Mouse (Mus musculus) cerebellum, adult 8-10 months (tissue): ENCODE results near the gene Sod2.
"Not testable (repeated sequence)": the region's sequence is repeated elsewhere in the genome, so short reads cannot be mapped to it uniquely, and the experiment has no call there.

Experiments
- DNase-seq: peaks from one replicate; pipeline ENCODE4 v3.0.0; 2022

Gene Sod2

DNA sequence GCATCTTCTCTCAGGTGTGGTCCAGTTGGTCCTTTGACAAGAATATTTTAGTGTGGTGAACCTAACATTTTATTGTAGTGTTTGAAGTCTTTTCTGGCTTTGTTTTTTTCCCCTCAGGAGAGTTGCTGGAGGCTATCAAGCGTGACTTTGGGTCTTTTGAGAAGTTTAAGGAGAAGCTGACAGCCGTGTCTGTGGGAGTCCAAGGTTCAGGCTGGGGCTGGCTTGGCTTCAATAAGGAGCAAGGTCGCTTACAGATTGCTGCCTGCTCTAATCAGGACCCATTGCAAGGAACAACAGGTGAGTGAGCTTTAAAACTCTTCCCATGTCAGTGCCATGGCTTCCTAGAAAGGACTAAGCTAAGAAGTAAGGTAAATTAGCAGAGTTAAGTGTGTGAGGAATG lies 6.7 kb downstream of the Sod2 start:
- DNase-seq, result no peak

DNA sequence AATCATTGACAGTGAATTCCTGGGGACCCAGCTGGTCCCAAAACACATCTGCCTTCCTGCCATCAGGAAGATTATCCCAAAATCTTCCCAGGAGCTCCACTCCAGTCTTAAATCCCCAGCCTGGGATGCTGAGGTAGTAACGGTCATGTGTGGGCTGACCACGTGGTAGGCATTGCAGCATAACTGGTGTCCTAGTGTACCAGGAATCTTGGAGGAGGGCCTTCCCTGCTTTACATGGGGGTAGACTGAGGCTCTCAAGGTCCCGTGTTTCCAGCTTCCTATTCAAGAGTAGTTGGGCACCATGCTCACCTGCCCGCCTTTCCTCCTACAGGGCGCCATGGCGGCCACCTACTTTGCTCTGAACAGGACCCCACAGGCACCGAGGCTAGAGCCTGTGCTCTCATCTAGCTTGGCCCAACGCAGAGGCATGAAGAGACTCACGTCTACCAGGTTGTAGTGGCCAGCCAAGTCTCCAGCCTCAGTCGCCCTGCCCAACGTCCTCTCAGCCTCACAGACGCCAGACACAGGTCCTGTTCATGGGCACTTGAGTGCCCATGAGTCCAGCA lies 30.1 kb downstream of the Sod2 start:
- DNase-seq, result not testable (repeated sequence)

DNA sequence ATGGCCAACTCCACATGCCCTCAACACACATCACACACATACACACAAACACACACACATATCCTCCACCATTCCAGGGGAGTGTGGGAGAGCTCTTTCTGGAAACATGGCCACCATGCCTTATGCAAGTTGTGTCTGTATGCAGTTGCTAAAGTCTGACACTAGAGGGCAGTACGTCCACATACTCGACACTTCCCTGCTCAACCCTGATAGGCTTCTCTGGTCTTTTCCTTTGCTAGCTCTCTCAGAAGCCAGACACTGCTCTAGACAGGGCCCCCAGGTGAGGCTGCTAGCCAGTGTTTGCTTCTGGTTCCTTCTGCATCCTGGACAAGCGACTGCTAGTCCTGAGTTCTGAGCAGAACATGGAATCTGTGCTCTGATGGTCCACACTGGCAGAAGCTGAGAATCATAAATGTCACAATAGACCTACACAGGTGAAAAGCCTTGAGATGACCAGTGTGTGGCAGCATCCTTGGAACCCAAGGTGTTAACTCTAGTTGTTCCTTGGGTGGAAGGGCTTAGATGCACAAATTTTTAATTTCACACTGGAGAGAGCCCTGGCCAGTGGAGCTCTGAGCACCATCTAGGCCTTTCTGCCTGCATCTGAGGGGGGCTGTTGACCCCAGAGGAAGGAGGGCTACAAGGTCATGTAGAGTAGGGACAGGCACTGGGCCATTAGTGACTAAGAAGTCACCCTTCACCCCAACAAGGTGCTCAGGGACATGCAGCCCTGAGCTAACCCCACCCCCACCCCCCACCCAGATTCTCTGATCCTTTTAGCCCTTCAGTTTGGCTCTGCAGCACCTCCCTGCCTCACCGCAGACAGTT lies 37.4 kb downstream of the Sod2 start:
- peak; percentile 26 for DNase-seq

DNA sequence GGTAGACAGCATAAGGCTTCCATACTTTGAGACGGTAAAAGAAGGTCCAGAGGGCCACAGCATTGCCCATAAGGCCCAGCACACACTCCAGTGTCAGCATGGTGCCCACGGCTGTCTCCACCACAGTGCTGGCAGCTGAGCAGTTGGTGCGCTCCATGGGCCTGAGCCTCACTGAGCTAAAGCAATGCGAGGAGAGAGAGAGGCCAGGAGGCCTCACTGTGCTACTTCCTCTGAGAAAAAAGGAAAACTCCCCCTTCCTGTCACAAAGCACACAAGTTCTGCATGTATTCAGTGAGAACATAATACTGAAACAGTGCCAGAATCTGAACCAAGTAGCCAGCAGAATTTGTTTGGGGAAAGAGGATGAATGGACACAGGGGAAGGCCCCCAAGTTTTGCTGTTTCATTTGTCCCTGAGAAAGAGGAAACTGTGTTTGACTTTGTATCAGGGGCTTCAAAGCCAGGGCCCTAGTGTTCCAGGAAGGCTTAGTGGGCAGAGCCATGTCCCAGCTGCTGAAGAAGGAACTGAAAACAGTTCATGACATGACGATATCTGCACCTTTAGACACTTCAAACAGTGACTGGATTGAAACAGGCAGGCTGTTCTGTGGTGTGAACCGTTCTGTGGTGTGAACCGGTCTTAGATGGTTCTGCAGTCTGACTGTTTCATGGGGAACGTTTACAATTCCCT lies 45.6 kb downstream of the Sod2 start, which contains the start of gene Gpr31b:
Gpr31b (minus strand) TSS at position 173 of the 690 bp plus-strand sequence.
- not testable (repeated sequence) for DNase-seq

DNA sequence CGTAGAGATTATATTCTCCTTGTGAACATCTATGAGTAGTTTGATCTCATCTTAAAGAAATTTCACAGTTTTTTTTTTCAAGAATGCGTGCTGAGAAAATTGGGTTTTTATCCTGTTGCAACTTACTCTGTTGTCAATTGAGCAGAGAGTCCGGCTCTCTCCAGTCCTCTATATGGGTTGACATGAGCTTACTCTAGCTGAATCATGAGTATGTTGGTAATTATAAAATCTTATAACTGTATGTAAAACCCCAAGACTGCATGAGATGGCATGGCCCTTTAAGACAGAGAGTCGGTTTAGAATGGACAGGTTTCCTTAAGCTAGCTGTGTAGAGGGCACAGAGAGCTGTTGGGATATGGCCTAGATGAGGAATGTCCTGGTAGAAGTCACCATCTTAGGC lies 54.2 kb downstream of the Sod2 start, which contains the start of gene Tcp10b:
Tcp10b (plus strand) TSS at position 301 of the 400 bp plus-strand sequence.
- not testable (repeated sequence) for DNase-seq

DNA sequence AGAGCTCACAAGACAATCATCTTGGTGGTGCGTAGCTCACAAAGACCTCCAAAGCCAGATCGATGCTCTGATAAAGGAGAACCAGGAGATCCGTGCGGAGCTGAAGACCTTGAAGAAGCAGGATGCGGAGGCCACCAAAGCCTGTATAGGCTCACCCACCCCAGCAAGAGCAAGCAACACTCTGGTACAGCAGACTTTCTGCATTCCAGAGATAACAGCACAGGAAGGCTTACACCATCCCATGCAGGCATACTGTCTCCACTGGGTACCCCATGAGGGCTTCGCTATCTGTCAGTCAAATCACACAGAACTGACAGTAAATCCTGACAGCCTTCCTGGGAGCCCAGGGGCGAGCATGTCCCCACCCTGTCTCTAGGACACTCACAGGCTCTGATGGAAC lies 56.2 kb downstream of the Sod2 start:
- not testable (repeated sequence) for DNase-seq

DNA sequence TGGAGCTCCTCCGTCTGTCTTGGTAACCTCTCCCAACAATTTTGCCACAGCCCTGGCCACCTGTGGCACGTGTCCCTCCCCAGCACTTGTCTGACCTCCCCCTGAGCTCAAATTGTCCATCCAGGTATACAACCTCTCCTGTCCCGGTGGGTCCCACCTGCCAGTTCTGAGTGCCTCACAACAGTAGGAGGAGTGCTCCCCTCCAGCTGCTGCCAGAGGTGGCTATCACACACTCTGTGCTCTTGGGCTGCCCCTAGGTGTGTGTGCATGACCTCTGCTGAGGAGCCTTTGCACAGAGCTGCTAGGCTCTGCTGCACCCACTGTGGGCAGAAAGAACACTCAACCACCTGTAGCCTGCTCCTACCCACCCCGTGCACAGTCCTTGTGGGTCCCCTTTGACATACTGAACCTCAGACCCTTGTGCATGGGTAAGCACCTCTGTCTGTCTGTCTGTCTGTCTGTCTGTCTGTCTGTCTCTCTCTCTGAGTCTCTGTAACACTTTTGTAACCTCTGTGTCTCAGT lies 61.3 kb downstream of the Sod2 start:
- DNase-seq, result not testable (repeated sequence)

DNA sequence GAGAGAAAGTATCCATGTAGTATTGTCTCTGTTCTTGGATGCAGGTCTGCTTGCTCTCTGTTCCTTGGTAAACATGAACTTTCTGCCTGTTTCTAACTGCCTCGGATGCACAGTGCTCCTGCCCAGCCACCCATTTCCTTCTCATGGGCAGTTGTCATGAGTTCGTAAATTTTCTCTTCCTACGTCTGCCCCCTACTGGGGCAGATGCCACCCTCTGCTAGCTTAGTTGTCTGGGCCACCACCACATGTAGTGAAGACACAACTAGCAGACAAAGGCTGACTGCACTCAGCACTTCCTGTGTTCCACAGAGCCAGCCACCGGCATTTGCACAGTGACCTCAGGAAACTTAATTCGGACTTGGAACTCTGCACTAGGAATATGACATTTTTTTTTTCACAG lies 62.6 kb downstream of the Sod2 start:
- DNase-seq, result not testable (repeated sequence)
